Mouse (Mus musculus): ENCODE results near the gene Cers3. TPM values are rescaled to one million over a fixed set of nuclear protein-coding genes. Genes with fewer than 3 reads are reported as not detected.

Cers3 gene
- polyA plus RNA-seq, 1 experiment from 2014 or later, result 0.08 TPM

DNA sequence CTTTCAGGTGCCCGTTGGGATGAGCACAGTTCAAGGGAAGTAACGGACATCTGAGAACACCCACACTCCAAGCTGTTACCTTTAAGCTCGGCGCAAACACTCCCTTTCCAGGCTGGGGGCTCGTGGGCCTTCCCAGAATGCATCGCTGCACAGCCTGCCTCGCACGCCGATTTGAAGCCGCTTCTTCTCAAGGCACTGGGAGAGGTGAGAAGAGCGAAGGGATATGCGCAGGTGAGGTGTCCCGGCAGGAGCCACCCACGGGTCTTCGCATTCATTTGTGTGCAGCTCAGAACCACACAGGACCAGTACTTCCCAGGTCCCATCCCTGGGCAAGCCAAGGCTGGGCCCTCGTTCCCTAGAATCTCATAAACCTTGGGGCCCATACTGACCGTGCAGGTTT is 9.9 kb upstream of the Cers3 start:
- no peaks in the 10 kb centered on the region for H3K4me1 ChIP-seq (ENCODE audit: control insufficient read depth, low read depth, low read length)
- H3K4me2 ChIP-seq (ENCODE audit: low read depth, low read length), result no peak overlapping the region
- 77% methylated on average over 17 of the region's 17 CpGs for WGBS (ENCODE audit: insufficient replicate concordance)
- no peak overlapping the region for H3K9ac ChIP-seq (ENCODE audit: low read depth, low read length)
- H3K36me3 ChIP-seq (ENCODE audit: control insufficient read depth, insufficient read depth), result no peaks in the 10 kb centered on the region
- no peaks in the 10 kb centered on the region for H3K9me3 ChIP-seq (replicated peaks; ENCODE audit: control insufficient read depth, low read length)
- no peaks in the 10 kb centered on the region for H3K27me3 ChIP-seq (ENCODE audit: control insufficient read depth, insufficient read depth, low read depth, low read length)
- H3K4me3 ChIP-seq (ENCODE audit: low read depth, low read length), result no peak overlapping the region
- no peak for ATAC-seq (ENCODE audit: low read depth)
- H3K27ac ChIP-seq (ENCODE audit: low read length), result no peak overlapping the region

DNA sequence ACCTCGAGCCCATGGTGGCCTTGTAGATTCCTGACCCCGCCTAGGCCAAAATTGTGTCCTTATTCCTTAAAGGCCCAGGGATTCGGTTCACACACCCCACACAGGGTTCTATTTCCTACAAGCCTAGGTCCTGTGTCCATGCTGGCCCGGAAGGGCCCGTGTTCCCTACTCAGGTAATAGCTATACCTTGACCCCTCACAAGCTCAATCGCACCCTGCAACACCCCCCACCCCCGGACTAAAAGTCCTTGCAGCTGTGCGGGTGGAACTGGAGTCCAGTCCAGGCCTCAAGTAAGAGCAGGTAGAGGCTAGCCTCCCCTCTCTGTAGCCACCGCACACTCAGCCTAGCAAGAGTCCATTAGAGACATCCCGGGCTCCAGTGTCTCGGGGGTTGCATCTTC is 9.4 kb upstream of the Cers3 start:
- ATAC-seq (ENCODE audit: low read depth), result no peak
- 81% methylated on average over 11 of the region's 11 CpGs for WGBS (ENCODE audit: insufficient replicate concordance)
- H3K9me3 ChIP-seq (replicated peaks; ENCODE audit: control insufficient read depth, low read length), result no peaks in the 10 kb centered on the region
- H3K36me3 ChIP-seq (ENCODE audit: control insufficient read depth, insufficient read depth), result no peaks in the 10 kb centered on the region
- no peak overlapping the region for H3K4me3 ChIP-seq (ENCODE audit: low read depth, low read length)
- no peak overlapping the region for H3K4me2 ChIP-seq (ENCODE audit: low read depth, low read length)
- no peaks in the 10 kb centered on the region for H3K4me1 ChIP-seq (ENCODE audit: control insufficient read depth, low read depth, low read length)
- H3K27me3 ChIP-seq (ENCODE audit: control insufficient read depth, insufficient read depth, low read depth, low read length), result no peaks in the 10 kb centered on the region
- no peak overlapping the region for H3K9ac ChIP-seq (ENCODE audit: low read depth, low read length)
- H3K27ac ChIP-seq (ENCODE audit: low read length), result no peak overlapping the region

DNA sequence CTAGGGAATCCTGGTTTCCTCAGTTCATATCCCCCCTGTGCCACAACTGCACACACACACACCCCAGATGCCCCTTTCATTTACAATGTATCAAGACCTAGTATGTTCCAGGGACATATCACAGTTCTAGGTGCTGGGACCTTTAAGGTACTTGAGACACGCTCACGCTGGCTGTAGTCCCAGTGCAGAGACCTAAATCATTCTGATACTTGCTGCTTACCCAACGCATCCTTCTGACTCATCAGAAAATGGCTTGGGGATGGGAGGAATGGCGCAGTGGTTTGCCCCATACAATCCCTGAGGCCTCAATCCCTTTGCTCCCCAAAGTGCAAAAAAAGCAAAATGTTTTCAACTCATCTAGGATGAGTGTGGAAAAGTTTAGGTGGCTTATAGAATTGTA is 8.8 kb upstream of the Cers3 start:
- ATAC-seq (ENCODE audit: low read depth), result no peak
- Histone ChIP-seq H3K27me3 (ENCODE audit: control insufficient read depth, insufficient read depth, low read depth, low read length) (no peaks in the 10 kb centered on the region), H3K9ac (ENCODE audit: low read depth, low read length) (no peak overlapping the region), H3K4me3 (ENCODE audit: low read depth, low read length) (no peak overlapping the region), H3K27ac (ENCODE audit: low read length) (no peak overlapping the region), H3K4me1 (ENCODE audit: control insufficient read depth, low read depth, low read length) (no peaks in the 10 kb centered on the region), H3K9me3 (replicated peaks; ENCODE audit: control insufficient read depth, low read length) (no peaks in the 10 kb centered on the region), H3K4me2 (ENCODE audit: low read depth, low read length) (no peak overlapping the region), H3K36me3 (ENCODE audit: control insufficient read depth, insufficient read depth) (no peaks in the 10 kb centered on the region)
- WGBS (ENCODE audit: insufficient replicate concordance), result 83% methylated on average over 4 of the region's 4 CpGs

DNA sequence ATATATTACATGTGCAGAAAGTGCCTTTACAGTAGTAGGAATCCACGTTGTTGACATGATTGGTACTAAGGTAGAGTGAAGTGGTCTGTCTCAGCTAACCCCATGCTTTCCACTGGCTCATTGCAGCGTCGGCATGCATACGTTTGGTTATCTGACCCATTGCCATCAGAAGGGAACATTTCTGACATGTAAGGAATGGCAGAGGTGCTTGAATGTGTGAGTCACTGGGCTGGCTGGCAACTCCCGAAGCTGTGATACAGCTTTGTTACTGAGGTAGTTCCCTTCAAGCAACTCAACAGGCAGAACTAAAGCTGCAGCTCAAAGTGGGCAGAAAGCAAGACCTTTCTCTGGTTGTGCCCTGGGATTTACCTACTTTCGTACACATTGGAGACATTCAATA is 8.3 kb upstream of the Cers3 start:
- Histone ChIP-seq H3K9me3 (replicated peaks; ENCODE audit: control insufficient read depth, low read length) (no peaks in the 10 kb centered on the region), H3K4me2 (ENCODE audit: low read depth, low read length) (no peak overlapping the region), H3K27ac (ENCODE audit: low read length) (no peak overlapping the region), H3K4me1 (ENCODE audit: control insufficient read depth, low read depth, low read length) (no peaks in the 10 kb centered on the region), H3K9ac (ENCODE audit: low read depth, low read length) (no peak overlapping the region), H3K36me3 (ENCODE audit: control insufficient read depth, insufficient read depth) (no peaks in the 10 kb centered on the region), H3K4me3 (ENCODE audit: low read depth, low read length) (no peak overlapping the region), H3K27me3 (ENCODE audit: control insufficient read depth, insufficient read depth, low read depth, low read length) (no peaks in the 10 kb centered on the region)
- WGBS (ENCODE audit: insufficient replicate concordance), result 59% methylated on average over 6 of the region's 6 CpGs
- no peak for ATAC-seq (ENCODE audit: low read depth)

DNA sequence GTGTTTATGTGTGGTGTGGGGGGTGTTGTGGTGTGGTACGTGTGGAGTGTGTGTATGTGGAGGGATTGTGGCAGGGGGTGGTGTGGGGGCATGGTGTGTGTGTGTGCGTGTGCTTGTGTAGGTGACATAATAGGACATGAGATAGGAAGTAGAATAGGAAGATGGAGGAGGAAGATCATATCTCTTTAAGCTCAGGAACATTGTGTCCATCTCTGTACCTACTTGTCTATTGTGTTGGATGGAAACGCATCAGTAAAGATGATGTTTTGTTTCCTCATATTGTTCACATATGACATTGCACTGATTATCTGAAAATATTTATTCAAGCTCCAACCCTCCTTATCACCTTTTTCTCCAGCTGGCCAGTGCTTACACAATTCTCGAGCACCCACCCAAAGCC is 5.9 kb upstream of the Cers3 start:
- WGBS (ENCODE audit: insufficient replicate concordance), result 65% methylated on average over 4 of the region's 4 CpGs
- Histone ChIP-seq H3K4me1 (ENCODE audit: control insufficient read depth, low read depth, low read length) (no peaks in the 10 kb centered on the region), H3K4me2 (ENCODE audit: low read depth, low read length) (no peak overlapping the region), H3K4me3 (ENCODE audit: low read depth, low read length) (no peak overlapping the region), H3K9ac (ENCODE audit: low read depth, low read length) (no peak overlapping the region), H3K36me3 (ENCODE audit: control insufficient read depth, insufficient read depth) (no peaks in the 10 kb centered on the region), H3K27me3 (ENCODE audit: control insufficient read depth, insufficient read depth, low read depth, low read length) (no peaks in the 10 kb centered on the region), H3K27ac (ENCODE audit: low read length) (no peak overlapping the region), H3K9me3 (replicated peaks; ENCODE audit: control insufficient read depth, low read length) (no peaks in the 10 kb centered on the region)
- ATAC-seq (ENCODE audit: low read depth), result no peak

DNA sequence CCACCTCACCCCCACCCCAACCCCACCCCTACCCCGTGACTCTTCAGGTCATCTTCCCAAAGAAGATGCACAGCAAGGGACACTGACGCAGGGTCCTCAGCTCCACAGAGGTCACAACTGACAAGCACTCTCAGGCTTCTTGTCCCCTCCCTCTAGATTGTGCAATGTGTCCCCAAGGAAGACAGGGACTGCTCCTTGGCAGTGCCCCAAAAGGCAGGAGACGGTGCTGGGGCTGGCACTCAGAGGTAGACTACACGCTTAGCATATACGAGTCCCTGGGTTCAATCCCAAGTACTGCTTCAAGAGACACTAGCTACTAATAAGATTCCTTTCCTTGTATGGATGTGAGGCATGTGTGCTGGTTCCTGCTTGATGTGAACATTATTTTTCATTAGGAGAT is 2.3 kb upstream of the Cers3 start:
- no peak for ATAC-seq (ENCODE audit: low read depth)
- WGBS (ENCODE audit: insufficient replicate concordance), result 67% methylated on average over 5 of the region's 5 CpGs
- no peak overlapping the region for H3K4me3 ChIP-seq (ENCODE audit: low read depth, low read length)

DNA sequence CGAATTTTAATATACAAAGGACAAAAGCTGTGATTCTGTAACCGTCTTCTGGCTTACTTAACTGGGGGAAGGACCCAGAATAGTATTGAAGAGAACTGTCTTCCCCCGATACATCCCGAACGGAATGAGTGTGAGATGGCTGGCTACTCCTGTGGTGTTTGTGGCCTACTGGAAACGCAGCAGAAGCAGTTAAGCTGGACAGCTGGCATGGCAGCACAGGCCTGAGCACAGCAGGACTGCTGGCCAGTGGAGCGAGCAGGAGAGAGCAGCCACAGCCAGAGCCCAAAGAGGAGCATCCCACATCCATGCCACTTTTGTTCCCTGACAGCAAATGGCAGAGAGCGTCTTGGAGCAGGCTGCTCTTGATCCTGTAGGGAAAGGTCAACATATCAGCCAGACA is 1.9 kb upstream of the Cers3 start:
- no peaks in the 10 kb centered on the region for H3K9me3 ChIP-seq (replicated peaks; ENCODE audit: control insufficient read depth, low read length)
- H3K27me3 ChIP-seq (ENCODE audit: control insufficient read depth, insufficient read depth, low read depth, low read length), result no peaks in the 10 kb centered on the region
- no peak overlapping the region for H3K4me2 ChIP-seq (ENCODE audit: low read depth, low read length)
- no peaks in the 10 kb centered on the region for H3K4me1 ChIP-seq (ENCODE audit: control insufficient read depth, low read depth, low read length)
- no peak overlapping the region for H3K4me3 ChIP-seq (ENCODE audit: low read depth, low read length)
- ATAC-seq (ENCODE audit: low read depth), result no peak
- no peak overlapping the region for H3K9ac ChIP-seq (ENCODE audit: low read depth, low read length)
- no peak overlapping the region for H3K27ac ChIP-seq (ENCODE audit: low read length)
- H3K36me3 ChIP-seq (ENCODE audit: control insufficient read depth, insufficient read depth), result no peaks in the 10 kb centered on the region
- WGBS (ENCODE audit: insufficient replicate concordance), result 68% methylated on average over 8 of the region's 8 CpGs

More for the DNA sequence above, 2.3 kb upstream of the Cers3 start:
- no peaks in the 10 kb centered on the region for H3K36me3 ChIP-seq (ENCODE audit: control insufficient read depth, insufficient read depth)
- no peak overlapping the region for H3K27ac ChIP-seq (ENCODE audit: low read length)
- H3K9ac ChIP-seq (ENCODE audit: low read depth, low read length), result no peak overlapping the region
- no peak overlapping the region for H3K4me2 ChIP-seq (ENCODE audit: low read depth, low read length)
- no peaks in the 10 kb centered on the region for H3K9me3 ChIP-seq (replicated peaks; ENCODE audit: control insufficient read depth, low read length)
- H3K27me3 ChIP-seq (ENCODE audit: control insufficient read depth, insufficient read depth, low read depth, low read length), result no peaks in the 10 kb centered on the region
- no peaks in the 10 kb centered on the region for H3K4me1 ChIP-seq (ENCODE audit: control insufficient read depth, low read depth, low read length)

DNA sequence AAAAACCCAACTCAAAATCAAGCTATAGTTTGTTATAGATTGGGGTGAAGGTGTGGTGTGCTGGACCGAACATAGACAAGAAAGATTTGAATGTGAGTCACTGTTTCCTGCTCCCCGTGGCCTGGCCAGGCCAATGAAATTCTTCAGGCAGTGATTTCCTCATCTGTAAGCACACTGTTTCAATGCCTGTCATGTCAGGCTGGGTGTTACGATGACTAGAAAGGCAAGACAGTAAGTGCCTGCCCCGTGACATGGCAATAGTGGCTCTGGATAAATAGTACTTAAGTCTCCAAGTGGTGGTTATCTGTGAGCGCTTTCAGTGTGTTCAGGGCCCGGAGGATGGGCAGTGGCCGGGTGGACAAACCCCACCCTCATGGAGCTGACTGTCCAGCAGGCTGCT is 3.7 kb downstream of the Cers3 start:
- 60% methylated on average over 7 of the region's 7 CpGs for WGBS (ENCODE audit: insufficient replicate concordance)
- H3K27ac ChIP-seq (ENCODE audit: low read length), result no peak overlapping the region
- no peaks in the 10 kb centered on the region for H3K36me3 ChIP-seq (ENCODE audit: control insufficient read depth, insufficient read depth)
- no peaks in the 10 kb centered on the region for H3K4me1 ChIP-seq (ENCODE audit: control insufficient read depth, low read depth, low read length)
- no peaks in the 10 kb centered on the region for H3K9me3 ChIP-seq (replicated peaks; ENCODE audit: control insufficient read depth, low read length)
- H3K4me3 ChIP-seq (ENCODE audit: low read depth, low read length), result no peak overlapping the region
- no peak overlapping the region for H3K4me2 ChIP-seq (ENCODE audit: low read depth, low read length)
- H3K27me3 ChIP-seq (ENCODE audit: control insufficient read depth, insufficient read depth, low read depth, low read length), result no peaks in the 10 kb centered on the region
- no peak overlapping the region for H3K9ac ChIP-seq (ENCODE audit: low read depth, low read length)
- ATAC-seq (ENCODE audit: low read depth), result no peak

DNA sequence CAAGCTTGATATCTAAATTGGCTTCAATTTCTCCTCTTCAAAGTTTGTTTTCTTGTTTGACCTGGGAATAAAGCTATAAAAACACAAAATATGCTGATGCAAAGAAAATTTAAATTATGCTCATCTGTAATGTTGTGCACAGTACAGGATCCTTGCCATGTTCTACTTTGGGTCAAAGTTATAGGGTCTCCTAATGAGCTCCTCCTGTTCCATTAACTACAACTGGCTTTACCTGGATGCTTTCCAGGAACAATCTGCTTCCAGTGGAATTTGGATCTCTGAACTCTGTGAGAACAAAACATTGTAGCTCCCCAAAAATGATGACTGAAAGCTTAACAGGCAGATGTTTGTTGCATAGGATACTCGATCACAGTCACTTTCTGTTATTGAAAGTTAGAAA is 6.7 kb downstream of the Cers3 start:
- Histone ChIP-seq H3K4me3 (ENCODE audit: low read depth, low read length) (no peak overlapping the region), H3K9me3 (replicated peaks; ENCODE audit: control insufficient read depth, low read length) (no peaks in the 10 kb centered on the region), H3K9ac (ENCODE audit: low read depth, low read length) (no peak overlapping the region), H3K36me3 (ENCODE audit: control insufficient read depth, insufficient read depth) (no peaks in the 10 kb centered on the region), H3K27ac (ENCODE audit: low read length) (no peak overlapping the region), H3K4me1 (ENCODE audit: control insufficient read depth, low read depth, low read length) (no peaks in the 10 kb centered on the region), H3K27me3 (ENCODE audit: control insufficient read depth, insufficient read depth, low read depth, low read length) (no peaks in the 10 kb centered on the region), H3K4me2 (ENCODE audit: low read depth, low read length) (no peak overlapping the region)
- no peak for ATAC-seq (ENCODE audit: low read depth)
- 59% methylated on average over 1 of the region's 1 CpGs for WGBS (ENCODE audit: insufficient replicate concordance)

DNA sequence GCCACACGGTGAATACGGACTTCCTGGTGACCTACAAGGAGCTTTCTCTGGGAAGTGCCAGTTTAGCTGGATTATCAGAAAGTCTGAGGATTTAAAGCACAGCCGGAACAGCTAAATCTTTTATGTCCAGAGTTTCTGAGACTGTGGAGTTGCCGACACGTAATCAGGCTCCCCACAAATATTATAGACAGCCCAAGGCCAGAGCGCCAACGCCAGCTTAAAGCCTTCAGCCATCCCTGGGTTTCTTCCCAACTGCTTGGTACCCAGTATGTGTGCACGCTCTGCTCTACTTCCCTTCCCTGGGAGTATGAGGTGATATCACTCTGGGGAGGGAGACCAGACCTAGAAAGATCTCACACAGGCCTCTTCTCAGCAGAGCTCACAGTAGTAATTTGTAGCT is 10.5 kb downstream of the Cers3 start:
- ATAC-seq (ENCODE audit: low read depth), result no peak
- Histone ChIP-seq H3K27me3 (ENCODE audit: control insufficient read depth, insufficient read depth, low read depth, low read length) (no peaks in the 10 kb centered on the region), H3K9me3 (replicated peaks; ENCODE audit: control insufficient read depth, low read length) (no peaks in the 10 kb centered on the region), H3K4me1 (ENCODE audit: control insufficient read depth, low read depth, low read length) (no peaks in the 10 kb centered on the region), H3K4me3 (ENCODE audit: low read depth, low read length) (no peak overlapping the region), H3K9ac (ENCODE audit: low read depth, low read length) (no peak overlapping the region), H3K4me2 (ENCODE audit: low read depth, low read length) (no peak overlapping the region), H3K36me3 (ENCODE audit: control insufficient read depth, insufficient read depth) (no peaks in the 10 kb centered on the region), H3K27ac (ENCODE audit: low read length) (no peak overlapping the region)
- WGBS (ENCODE audit: insufficient replicate concordance), result 67% methylated on average over 8 of the region's 8 CpGs
